Mouse (Mus musculus) right cerebral cortex, adult 18-20 months (tissue): Measurements from ENCODE around the gene Limch1.

Source experiments
- DNase-seq: peaks from one replicate; pipeline ENCODE4 v3.0.0; 2022; ENCODE audit warnings: mixed read lengths

Limch1 gene

GRCm38 (mm10) chr5:66941710-66942450 is 196.3 kb downstream of the Limch1 start:
- DNase-seq = no peak

GRCm38 (mm10) chr5:66942922-66943321 is 197.3 kb downstream of the Limch1 start:
- no peak for DNase-seq

- DNase-seq = no peak
Observed at GRCm38 (mm10) chr5:66943521-66943920, 197.9 kb downstream of the Limch1 start.

DNA sequence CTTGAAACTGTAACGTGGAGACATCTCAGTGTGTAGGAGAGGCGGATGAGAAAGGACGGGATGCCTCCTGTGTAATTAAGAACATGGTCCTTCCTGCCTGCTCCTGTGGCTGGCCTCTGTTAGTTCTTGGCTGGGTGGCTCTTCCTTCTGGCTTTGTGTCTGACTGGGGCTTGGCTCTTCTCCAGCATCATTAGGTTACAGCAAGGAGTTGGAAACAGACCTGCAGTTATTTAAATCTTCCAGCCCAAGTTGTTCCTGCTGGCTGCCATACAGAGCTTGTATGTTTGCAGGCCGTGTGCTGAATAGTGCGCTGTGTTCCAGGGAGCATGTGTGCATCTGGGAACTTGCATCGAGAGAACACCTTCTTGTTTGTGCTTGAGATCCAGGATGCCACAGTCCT is 202.3 kb downstream of the Limch1 start:
- no peak for DNase-seq

DNA sequence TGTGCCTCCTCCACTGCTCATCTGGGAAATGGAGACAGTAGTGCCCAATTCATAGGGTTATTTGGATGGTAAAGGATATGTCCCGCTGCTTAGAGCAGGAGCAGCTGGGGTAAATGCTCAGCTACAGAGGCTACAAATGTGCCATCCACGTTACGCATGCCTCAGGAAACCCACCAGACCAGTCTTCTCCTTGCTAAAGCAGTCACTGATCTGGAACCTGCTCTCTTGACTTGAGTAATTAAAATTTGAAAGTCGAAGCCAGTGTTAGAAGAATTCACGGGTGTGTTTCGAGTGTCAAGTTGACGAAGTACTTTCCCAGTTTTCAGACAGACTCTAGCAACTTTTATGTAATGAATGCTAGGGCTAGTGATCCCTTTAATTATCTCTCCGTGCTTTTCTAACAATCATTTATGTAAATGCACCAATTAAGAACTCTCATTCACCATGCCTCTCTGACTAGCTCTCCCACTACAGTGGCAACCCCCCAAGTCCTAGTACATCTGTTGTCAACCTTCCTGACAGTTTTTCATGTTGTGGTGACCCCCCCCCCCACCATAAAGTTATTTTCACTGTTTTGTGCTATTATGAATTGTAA is 203.6 kb downstream of the Limch1 start:
- no peak for DNase-seq

GRCm38 (mm10) chr5:66953375-66953774 is 207.7 kb downstream of the Limch1 start:
- no peak for DNase-seq

DNA sequence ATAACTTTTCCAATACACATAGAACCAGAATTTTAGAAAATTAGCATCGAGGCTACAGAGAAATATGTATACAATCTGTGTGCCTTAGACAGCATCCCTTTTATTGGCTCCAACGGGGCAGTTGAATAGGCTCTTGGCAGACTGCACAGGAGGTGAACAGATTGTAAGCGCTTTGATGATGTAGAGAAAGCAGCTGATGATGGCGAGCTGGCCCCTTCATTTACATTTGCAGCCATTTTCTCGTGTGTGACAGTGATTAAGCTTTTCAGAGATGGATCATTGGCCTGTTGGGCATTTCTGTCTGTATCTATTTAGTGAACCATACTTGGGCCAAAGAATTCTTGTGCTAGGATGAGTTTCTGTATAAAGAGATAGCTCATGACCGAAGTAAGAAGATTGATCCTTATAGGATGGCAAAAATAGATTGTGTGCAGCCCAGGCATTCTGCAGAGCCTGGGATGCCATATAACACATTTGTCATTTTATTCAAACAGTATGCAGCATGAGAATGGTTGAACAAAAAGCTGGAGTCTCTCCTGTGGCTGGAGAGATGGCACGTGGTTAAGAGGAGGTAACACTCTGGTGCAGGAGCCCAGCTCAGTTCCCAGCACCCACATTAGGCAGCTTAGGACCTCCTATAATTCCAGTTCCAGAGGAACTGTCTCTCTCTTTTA is 208.5 kb downstream of the Limch1 start:
- no peak for DNase-seq

DNA sequence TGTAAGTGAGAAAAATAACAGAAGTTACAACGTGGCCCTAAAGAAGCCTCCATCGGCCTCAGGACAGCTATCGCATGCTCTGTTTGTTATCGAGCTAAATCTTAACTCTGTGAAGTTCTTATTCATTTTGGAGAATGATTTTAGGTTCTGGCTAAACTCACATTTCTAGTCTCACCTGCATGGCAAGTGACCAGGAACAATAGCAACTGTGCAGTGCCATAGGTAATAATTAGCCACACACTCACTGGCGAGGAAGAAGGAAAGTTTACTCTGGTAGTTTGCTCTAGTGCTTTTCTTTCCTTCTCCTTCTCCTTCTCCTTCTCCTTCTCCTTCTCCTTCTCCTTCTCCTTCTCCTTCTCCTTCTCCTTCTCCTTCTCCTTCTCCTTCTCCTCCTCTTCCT is 209.6 kb downstream of the Limch1 start:
- DNase-seq = no peak

- DNase-seq = no peak
Observed at GRCm38 (mm10) chr5:66957656-66958055, 212.0 kb downstream of the Limch1 start.

DNA sequence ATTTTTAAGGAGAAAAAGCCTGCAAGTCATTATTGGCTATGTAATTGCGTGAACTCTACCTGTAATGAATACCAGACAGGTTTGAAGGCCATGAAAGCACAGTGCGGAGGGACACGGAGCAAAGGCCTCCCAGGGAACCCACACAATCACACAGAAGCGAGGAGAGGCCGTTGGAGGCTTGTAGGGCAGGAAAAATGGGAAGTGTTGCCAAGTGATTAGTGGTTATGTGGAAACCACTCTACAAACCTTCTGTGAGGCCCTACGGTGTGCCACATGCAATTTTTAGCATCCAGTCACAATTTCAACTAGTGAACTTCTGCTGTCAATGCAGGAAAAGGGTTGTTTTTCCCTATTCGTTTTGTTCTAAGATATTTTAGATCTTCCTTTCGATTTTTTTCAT is 212.5 kb downstream of the Limch1 start:
- DNase-seq = no peak

- DNase-seq = no peak
Observed at GRCm38 (mm10) chr5:66959968-66960367, 214.3 kb downstream of the Limch1 start.

DNA sequence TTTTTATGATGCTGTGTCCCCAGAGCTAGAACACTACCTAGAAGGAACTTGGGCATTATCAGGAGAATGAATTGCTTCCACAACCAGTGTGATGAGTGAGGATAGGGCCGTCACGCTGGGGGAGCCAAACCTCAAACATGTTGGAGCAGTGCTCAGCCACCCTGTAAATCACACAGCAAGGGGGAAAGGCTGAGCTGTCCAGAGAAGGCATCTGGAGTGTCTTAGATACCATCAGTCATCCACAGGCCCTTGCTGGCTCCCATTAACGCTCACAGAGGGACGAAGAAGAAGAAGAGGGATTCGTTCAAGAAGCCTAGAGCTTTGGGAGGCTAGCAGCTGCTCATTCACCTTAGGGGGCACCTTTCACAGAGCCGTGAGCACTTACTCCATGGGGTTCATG is 219.8 kb downstream of the Limch1 start:
- no peak for DNase-seq

- no peak for DNase-seq
Observed at GRCm38 (mm10) chr5:66967147-66967546, 221.5 kb downstream of the Limch1 start.

DNA sequence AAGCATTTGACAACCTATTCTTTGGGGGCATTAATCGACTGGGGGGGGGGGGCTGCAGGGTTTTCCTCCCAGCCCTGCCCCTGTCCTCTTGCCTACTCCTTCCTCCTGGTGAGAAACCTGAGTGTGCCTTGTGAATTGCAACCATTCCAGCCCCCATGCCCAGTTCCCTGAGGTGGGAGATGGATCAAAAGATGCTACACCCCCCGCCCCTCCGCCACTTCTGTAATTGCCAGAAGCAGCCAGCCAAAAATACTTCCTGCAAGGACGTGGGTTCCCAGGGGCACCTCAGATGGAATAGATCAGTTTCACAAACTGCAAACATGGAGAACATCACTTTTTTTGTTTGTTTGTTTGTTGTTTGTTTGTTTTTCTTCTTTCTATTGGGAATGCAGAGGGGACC is 222.0 kb downstream of the Limch1 start:
- no peak for DNase-seq

GRCm38 (mm10) chr5:66968059-66968833 is 222.6 kb downstream of the Limch1 start:
- DNase-seq = peak; percentile 71

- DNase-seq = no peak
Observed at GRCm38 (mm10) chr5:66968925-66969711, 223.5 kb downstream of the Limch1 start.

- no peak for DNase-seq
Observed at GRCm38 (mm10) chr5:66975621-66976020, 230.0 kb downstream of the Limch1 start.

DNA sequence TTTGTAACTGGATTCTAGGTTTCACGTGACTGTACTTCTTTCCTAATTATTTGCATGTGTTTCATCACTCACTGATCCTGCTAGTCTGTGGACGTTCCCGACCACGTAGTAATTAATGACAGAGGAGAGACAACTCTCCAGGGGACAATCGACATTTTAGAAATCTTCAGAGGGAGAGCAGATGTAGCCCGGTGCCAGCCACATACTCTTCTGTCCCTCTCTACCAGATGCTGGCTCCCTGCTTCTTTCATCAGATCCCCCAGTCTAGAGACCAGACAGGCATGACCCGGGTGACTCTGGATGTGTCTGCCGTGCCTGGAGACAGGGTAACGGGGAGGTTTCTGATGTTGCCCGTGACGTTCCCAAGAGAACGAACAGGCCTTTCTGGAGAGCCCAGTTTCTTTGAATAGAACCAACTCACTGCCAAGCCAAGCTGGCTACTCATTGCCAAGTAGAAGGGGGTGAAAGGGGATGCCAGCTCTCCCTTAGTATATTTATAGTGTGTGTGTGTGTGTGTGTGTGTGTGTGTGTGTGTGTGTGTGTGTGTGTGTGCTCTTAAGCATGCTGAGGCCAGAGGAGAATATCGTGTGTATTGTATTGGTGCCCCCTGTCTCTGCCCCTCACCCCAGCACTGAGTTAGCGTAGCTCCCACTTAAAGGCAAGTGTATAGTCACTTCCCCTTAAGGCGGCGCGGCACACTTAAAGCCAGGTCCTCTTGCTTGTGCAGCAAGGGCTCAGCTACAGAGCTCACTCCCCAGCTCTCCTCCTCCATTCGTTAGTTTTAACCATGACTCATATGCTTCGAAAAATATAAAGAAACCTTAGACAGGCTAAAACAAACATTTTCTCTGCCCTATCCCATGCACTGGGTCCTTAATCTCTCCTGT is 233.9 kb downstream of the Limch1 start:
- peak; percentile 54 for DNase-seq

- peak; percentile 60 for DNase-seq
Observed at GRCm38 (mm10) chr5:66980862-66981261, 235.2 kb downstream of the Limch1 start.

DNA sequence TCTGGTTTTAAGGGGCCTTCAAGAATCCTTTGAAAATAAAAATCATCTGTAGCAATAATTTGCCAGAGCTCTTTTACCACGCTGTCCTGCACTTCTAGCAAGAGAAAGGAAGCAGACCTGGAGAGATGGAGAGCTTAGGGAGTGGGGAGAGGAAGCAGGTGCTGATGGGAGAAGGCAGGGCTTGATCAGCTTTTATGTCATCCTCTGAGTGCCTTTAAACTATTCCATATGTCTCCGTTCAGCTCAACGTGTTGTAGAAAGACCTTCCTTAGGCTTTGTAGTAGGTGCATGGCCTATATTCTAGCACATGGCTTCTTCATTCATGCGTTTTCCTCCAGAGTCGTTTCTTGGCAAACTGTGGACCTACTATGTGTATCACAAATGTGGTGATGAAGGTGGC is 237.5 kb downstream of the Limch1 start:
- DNase-seq = no peak

- no peak for DNase-seq
Observed at GRCm38 (mm10) chr5:66988926-66989325, 243.3 kb downstream of the Limch1 start.
